Mouse (Mus musculus): ENCODE measurements around the gene Mllt11. TPM values are rescaled to one million over a fixed set of nuclear protein-coding genes. Genes with fewer than 3 reads are reported as not detected.

Mllt11 gene
- polyA plus RNA-seq, 1 experiment: 469 TPM

DNA sequence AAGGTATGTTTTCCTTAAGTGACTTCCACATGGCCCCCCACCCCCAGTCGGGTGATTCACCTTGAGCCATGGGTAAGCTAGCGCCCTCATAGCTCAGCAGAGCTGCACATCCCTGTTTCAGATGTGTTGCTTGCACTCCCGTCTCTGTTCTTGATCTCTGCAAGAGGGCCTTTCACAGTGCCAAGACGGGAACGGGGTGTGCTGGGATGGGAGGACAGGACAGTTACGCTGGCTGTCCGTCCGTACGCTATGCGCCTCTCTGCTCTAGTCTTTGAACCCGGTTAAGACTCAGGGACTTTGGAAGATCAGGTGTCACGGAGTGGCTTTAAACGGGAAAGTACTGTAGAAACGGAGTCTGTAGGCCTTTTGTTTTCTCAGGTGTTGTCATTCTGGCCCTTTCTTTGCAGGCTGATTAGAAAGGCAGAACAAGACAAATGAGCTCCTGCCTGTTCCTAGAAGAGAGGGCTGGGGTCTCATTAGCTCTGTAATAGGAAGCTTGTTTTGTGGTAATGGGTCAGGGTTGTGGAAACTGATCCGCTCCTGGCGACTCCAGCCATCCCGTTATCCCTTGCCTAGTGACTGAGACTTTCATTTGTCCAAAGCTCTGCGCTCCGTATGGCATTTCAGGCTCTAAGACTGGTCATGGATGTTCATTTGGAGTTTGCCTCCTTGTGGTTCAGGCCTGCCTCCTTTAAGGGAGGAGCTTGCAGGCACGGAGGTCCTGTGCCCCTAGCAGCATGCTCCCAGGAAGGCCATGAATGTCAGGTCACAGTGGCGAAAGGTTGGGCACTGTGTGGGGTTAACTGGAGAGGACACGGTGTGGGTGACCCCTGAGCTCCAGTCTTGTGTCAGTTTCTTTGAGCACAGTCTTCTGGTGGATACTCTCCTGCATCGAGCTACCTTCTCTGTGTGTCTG is 3.7 kb upstream of the Mllt11 start:
- Histone ChIP-seq H3K4me1 (ENCODE audit: control insufficient read depth, insufficient read depth, low read length) (peaks cover 11% of the 10 kb centered on the region), H3K4me3 (ENCODE audit: insufficient read depth, low read length) (no peak overlapping the region), H3K27ac (ENCODE audit: insufficient read depth, low read length) (no peak overlapping the region)
- no peak for TF ChIP-seq POLR2A (IDR thresholded peaks at IDR 0.05; ENCODE audit: extremely low read depth, insufficient read depth, low read length)

- no peak overlapping the region for H3K27ac ChIP-seq (ENCODE audit: insufficient read depth, low read length)
- no peak overlapping the region for H3K4me3 ChIP-seq (ENCODE audit: insufficient read depth, low read length)
- H3K4me1 ChIP-seq (ENCODE audit: control insufficient read depth, insufficient read depth, low read length): peaks cover 13% of the 10 kb centered on the region
- no peak for TF ChIP-seq CTCF (IDR thresholded peaks at IDR 0.05; ENCODE audit: extremely low read depth, insufficient read depth, low read length)
- TF ChIP-seq POLR2A (IDR thresholded peaks at IDR 0.05; ENCODE audit: extremely low read depth, insufficient read depth, low read length): no peak
Observed at GRCm38 (mm10) chr3:95233303-95233980, 1.5 kb upstream of the Mllt11 start.

DNA sequence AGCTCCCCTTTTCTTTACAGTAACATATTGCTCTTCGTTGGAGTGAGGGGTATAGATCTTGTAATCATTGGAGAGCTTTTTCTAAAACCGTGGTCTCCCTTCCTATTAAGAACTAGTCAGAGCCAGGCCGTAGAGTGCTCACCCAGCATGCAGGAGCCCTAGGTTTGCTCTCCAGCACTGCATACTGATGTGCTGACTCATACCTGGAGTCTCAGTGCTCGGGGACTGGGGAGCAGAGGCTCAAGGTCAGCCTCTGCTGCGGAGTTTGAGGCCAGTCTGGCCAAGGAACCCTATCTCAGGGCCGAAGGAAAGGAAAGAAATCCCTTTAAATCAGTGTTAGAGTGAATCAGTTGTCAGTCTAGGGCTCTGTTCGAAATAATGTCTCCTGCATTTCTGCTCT is 800 bp upstream of the Mllt11 start:
- Histone ChIP-seq H3K27ac (ENCODE audit: insufficient read depth, low read length) (no peak overlapping the region), H3K4me1 (ENCODE audit: control insufficient read depth, insufficient read depth, low read length) (peaks cover 13% of the 10 kb centered on the region), H3K4me3 (ENCODE audit: insufficient read depth, low read length) (no peak overlapping the region)
- TF ChIP-seq CTCF (IDR thresholded peaks at IDR 0.05; ENCODE audit: extremely low read depth, insufficient read depth, low read length) (no peak), POLR2A (IDR thresholded peaks at IDR 0.05; ENCODE audit: extremely low read depth, insufficient read depth, low read length) (no peak)

DNA sequence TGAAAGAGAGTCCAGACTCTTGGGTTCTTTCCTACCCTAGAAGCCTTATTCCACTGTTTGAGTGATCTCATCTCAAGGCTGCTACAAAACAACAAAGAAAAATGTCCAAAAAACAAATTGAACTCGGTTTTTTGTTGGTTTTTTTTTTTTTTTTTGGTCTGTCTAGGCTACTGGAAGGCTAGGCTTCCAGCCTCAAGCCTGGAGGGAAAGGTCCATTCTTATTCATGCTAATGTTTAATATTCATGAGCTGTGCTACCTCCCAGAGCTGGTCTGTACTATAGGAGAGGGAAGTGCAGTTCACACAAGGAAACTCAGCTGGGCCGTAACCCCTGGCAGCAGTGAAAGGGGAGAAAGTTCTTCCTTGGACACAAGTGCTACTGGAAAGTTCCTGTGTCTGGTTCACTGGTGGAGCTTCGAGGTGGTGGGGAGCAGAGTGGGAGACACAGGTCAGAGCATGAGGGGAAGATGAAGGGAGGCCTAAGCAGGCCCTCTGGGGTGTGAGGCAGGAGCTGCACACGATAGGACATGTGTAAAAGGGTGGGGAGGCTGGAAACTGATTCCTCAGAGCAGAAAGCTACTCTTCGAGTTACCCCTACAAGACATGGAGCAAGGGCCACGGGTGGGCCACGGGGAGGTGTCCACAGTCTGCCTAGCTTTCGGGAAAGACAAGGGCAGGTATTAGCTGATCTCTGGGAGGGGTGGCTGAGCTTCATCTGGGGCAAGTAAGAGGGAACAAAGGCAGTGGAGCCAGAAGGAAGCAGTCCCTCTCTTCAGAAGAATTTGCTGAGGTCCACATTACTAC is 1.3 kb downstream of the Mllt11 start:
- Histone ChIP-seq H3K4me1 (ENCODE audit: control insufficient read depth, insufficient read depth, low read length) (peaks cover 9% of the 10 kb centered on the region), H3K4me3 (ENCODE audit: insufficient read depth, low read length) (peak overlapping the region; percentile 77), H3K27ac (ENCODE audit: insufficient read depth, low read length) (peak overlapping the region; percentile 87)
- TF ChIP-seq POLR2A (IDR thresholded peaks at IDR 0.05; ENCODE audit: extremely low read depth, insufficient read depth, low read length) (no peak), CTCF (IDR thresholded peaks at IDR 0.05; ENCODE audit: extremely low read depth, insufficient read depth, low read length) (no peak)

DNA sequence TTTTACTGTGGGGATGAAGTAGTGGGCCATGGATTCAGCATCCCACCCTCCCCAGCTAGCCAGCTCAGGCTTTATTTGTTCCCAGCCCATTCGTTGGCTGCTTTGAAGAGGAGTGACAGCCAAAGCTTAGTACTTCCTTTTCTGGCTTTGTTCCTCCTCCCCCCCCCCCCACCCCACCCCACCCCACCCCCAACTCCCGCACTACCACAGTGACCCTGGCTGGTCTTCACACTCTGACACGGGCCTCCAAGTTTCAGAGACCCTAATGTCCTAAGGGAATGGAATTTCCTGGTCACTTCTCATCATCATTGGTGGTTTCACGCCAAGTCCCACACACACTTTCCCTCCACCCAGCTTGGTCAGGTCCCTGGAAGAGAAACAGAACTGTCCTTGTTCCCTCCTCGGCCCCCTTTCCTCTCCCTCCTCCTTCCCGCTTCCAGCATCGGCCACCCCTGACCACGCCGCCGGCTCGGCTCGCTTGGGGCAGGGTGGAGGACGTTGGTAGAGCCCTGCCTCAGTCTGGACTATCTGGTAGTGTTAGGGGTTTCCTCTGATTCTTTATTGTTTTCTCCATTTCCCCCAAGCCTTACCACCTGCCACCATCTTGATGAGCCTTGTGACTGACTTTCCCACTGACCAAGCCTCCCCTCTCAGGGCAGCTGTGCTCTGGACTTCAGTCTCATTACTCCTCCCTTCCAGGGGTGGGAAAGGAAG is 2.0 kb downstream of the Mllt11 start:
- H3K27ac ChIP-seq (ENCODE audit: insufficient read depth, low read length): peak overlapping the region; percentile 87
- H3K4me1 ChIP-seq (ENCODE audit: control insufficient read depth, insufficient read depth, low read length): peaks cover 9% of the 10 kb centered on the region
- peak overlapping the region; percentile 77 for H3K4me3 ChIP-seq (ENCODE audit: insufficient read depth, low read length)
- no peak for TF ChIP-seq CTCF (IDR thresholded peaks at IDR 0.05; ENCODE audit: extremely low read depth, insufficient read depth, low read length)
- TF ChIP-seq POLR2A (IDR thresholded peaks at IDR 0.05; ENCODE audit: extremely low read depth, insufficient read depth, low read length): no peak

GRCm38 (mm10) chr3:95228894-95229780 is 2.8 kb downstream of the Mllt11 start:
- H3K27ac ChIP-seq (ENCODE audit: insufficient read depth, low read length): peak overlapping the region; percentile 87
- H3K4me3 ChIP-seq (ENCODE audit: insufficient read depth, low read length): peak overlapping the region; percentile 77
- peaks cover 10% of the 10 kb centered on the region for H3K4me1 ChIP-seq (ENCODE audit: control insufficient read depth, insufficient read depth, low read length)
- TF ChIP-seq CTCF (IDR thresholded peaks at IDR 0.05; ENCODE audit: extremely low read depth, insufficient read depth, low read length) (no peak), POLR2A (IDR thresholded peaks at IDR 0.05; ENCODE audit: extremely low read depth, insufficient read depth, low read length) (no peak)

GRCm38 (mm10) chr3:95228148-95228893 is 3.6 kb downstream of the Mllt11 start, which contains the start of gene Cdc42se1:
Cdc42se1 (plus strand) TSS chr3:95228732.
- peak within 1 kb of the TSS; percentile 77 for H3K4me3 ChIP-seq (ENCODE audit: insufficient read depth, low read length)
- H3K27ac ChIP-seq (ENCODE audit: insufficient read depth, low read length): peak within 1 kb of the TSS; percentile 99
- peaks cover 10% of the 10 kb centered on the region for H3K4me1 ChIP-seq (ENCODE audit: control insufficient read depth, insufficient read depth, low read length)
- no peak for TF ChIP-seq CTCF (IDR thresholded peaks at IDR 0.05; ENCODE audit: extremely low read depth, insufficient read depth, low read length)
- TF ChIP-seq POLR2A (IDR thresholded peaks at IDR 0.05; ENCODE audit: extremely low read depth, insufficient read depth, low read length): peak; percentile 96
